Mouse (Mus musculus) MEL (cell line): ENCODE measurements around the gene 1700001P01Rik. TPM values are rescaled to one million over a fixed set of nuclear protein-coding genes. Genes with fewer than 3 reads are reported as not detected.

Experiments
- DNase-seq: peaks from one replicate; pipeline ENCODE4 v3.0.0; 2011; ENCODE audit warnings: low read depth, low spot score
- H3K27ac ChIP-seq: 2 replicates; pipeline ENCODE4 v1.5.1; 2012; ENCODE audit warnings: low read depth, mild to moderate bottlenecking, control low read depth, low read length, moderate library complexity; ENCODE audit not compliant: control insufficient read depth
- H3K27me3 ChIP-seq, 2 experiments: fragments of 150-350 bp in 1 of 2; sonication (generic) in 1 of 2; 2 replicates each; pipeline ENCODE4 v1.6.1; 2012; ENCODE audit warnings: low read length in 2 of 2, mild to moderate bottlenecking in 2 of 2, improper control_type of control experiment in 1 of 2, moderate library complexity in 1 of 2; ENCODE audit not compliant: insufficient read depth in 2 of 2, control insufficient read depth in 1 of 2
- H3K36me3 ChIP-seq, 2 experiments: 2 replicates each; pipeline ENCODE4 v1.6.1; 2012 to 2014; ENCODE audit warnings: low read length in 2 of 2, improper control_type of control experiment in 1 of 2, inconsistent platforms in 1 of 2, mild to moderate bottlenecking in 1 of 2; ENCODE audit not compliant: insufficient read depth in 2 of 2, control insufficient read depth in 1 of 2
- H3K4me1 ChIP-seq, 2 experiments: fragments of 150-350 bp in 1 of 2; sonication (generic) in 1 of 2; 2 replicates each; pipeline ENCODE4 v1.6.1; 2012; ENCODE audit warnings: low read length in 2 of 2, improper control_type of control experiment in 1 of 2, mild to moderate bottlenecking in 1 of 2; ENCODE audit not compliant: insufficient read depth in 2 of 2, control insufficient read depth in 1 of 2
- H3K4me3 ChIP-seq, 2 experiments: fragments of 150-350 bp in 1 of 2; sonication (generic) in 1 of 2; 2 replicates each; pipeline ENCODE4 v1.5.1; 2012; ENCODE audit warnings: low read depth in 2 of 2, low read length in 2 of 2, mild to moderate bottlenecking in 2 of 2, moderate library complexity in 2 of 2, control low read depth in 1 of 2, improper control_type of control experiment in 1 of 2; ENCODE audit not compliant: control insufficient read depth in 1 of 2, insufficient read depth in 1 of 2
- H3K79me2 ChIP-seq: 2 replicates; pipeline ENCODE4 v1.6.1; 2012; ENCODE audit warnings: mild to moderate bottlenecking, low read length, moderate library complexity; ENCODE audit not compliant: control insufficient read depth, poor library complexity, insufficient read depth
- H3K9ac ChIP-seq: 2 replicates; pipeline ENCODE4 v1.6.1; 2012; ENCODE audit warnings: low read depth, mild to moderate bottlenecking, control low read depth, low read length, moderate library complexity; ENCODE audit not compliant: control insufficient read depth, poor library complexity, severe bottlenecking
- H3K9me3 ChIP-seq: fragments of 150-350 bp; sonication (generic); replicated peaks from 2 replicates; pipeline ENCODE4 v1.6.1; 2012; ENCODE audit warnings: mild to moderate bottlenecking, low read length, improper control_type of control experiment, moderate library complexity; ENCODE audit not compliant: insufficient read depth
- BHLHE40 ChIP-seq: IDR thresholded peaks from 2 replicates; pipeline ENCODE4 v1.6.1; 2012; ENCODE audit warnings: low read depth, mild to moderate bottlenecking, inconsistent platforms, low read length, improper control_type of control experiment, borderline replicate concordance
- CHD1 ChIP-seq: IDR thresholded peaks from 2 replicates; pipeline ENCODE4 v1.6.1; 2012; ENCODE audit warnings: low read depth, mild to moderate bottlenecking, inconsistent platforms, low read length, improper control_type of control experiment
- CTCF ChIP-seq, 3 experiments: IDR thresholded peaks in 2 of 3; conservative IDR thresholded peaks in 1 of 3; 2 replicates each; pipeline ENCODE4 v1.5.1; 2011 to 2012; ENCODE audit warnings: low read length in 3 of 3, low read depth in 2 of 3, mild to moderate bottlenecking in 2 of 3, improper control_type of control experiment in 1 of 3, inconsistent platforms in 1 of 3, mixed read lengths in 1 of 3, moderate library complexity in 1 of 3; ENCODE audit not compliant: control insufficient read depth in 1 of 3, insufficient read depth in 1 of 3, poor library complexity in 1 of 3, severe bottlenecking in 1 of 3
- E2F4 ChIP-seq: IDR thresholded peaks from 2 replicates; pipeline ENCODE4 v1.6.1; 2011; ENCODE audit warnings: low read depth, low read length, improper control_type of control experiment, borderline replicate concordance
- ELF1 ChIP-seq: IDR thresholded peaks from 2 replicates; pipeline ENCODE4 v1.6.1; 2014; ENCODE audit warnings: low read depth, mild to moderate bottlenecking, inconsistent platforms, low read length, improper control_type of control experiment, moderate library complexity
- EP300 ChIP-seq, 2 experiments: IDR thresholded peaks; 2 replicates each; pipeline ENCODE4 v1.6.1; 2011; ENCODE audit warnings: improper control_type of control experiment in 2 of 2, low read length in 2 of 2, low read depth in 1 of 2, mild to moderate bottlenecking in 1 of 2
- GATA1 ChIP-seq: IDR thresholded peaks from 2 replicates; pipeline ENCODE4 v1.6.1; 2011; ENCODE audit warnings: low read depth, low read length, improper control_type of control experiment
- HCFC1 ChIP-seq: IDR thresholded peaks from 2 replicates; pipeline ENCODE4 v1.6.1; 2012; ENCODE audit warnings: low read depth, mild to moderate bottlenecking, inconsistent platforms, low read length, improper control_type of control experiment, moderate library complexity
- KAT2A ChIP-seq: conservative IDR thresholded peaks from 2 replicates; pipeline ENCODE4 v1.6.1; 2012; ENCODE audit warnings: low read depth, low read length, improper control_type of control experiment, inconsistent platforms
- MAFK ChIP-seq: IDR thresholded peaks from 2 replicates; pipeline ENCODE4 v1.6.1; 2011; ENCODE audit warnings: low read depth, mild to moderate bottlenecking, low read length, improper control_type of control experiment, borderline replicate concordance
- MAX ChIP-seq: IDR thresholded peaks from 2 replicates; pipeline ENCODE4 v1.6.1; 2011; ENCODE audit warnings: low read length, improper control_type of control experiment
- MAZ ChIP-seq: IDR thresholded peaks from 2 replicates; pipeline ENCODE4 v1.6.1; 2012; ENCODE audit warnings: low read depth, mild to moderate bottlenecking, inconsistent platforms, low read length, improper control_type of control experiment
- MEF2A ChIP-seq: IDR thresholded peaks from 2 replicates; pipeline ENCODE4 v1.6.1; 2014; ENCODE audit warnings: low read depth, mild to moderate bottlenecking, inconsistent platforms, low read length, improper control_type of control experiment; ENCODE audit not compliant: poor library complexity, insufficient replicate concordance, severe bottlenecking; ENCODE audit errors: extremely low read depth
- MYB ChIP-seq: IDR thresholded peaks from 2 replicates; pipeline ENCODE4 v1.6.1; 2011; ENCODE audit warnings: mild to moderate bottlenecking, low read depth, low read length, improper control_type of control experiment
- MYC ChIP-seq: IDR thresholded peaks from 2 replicates; pipeline ENCODE4 v1.6.1; 2011; ENCODE audit warnings: low read depth, mild to moderate bottlenecking, low read length, improper control_type of control experiment, moderate library complexity
- NELFE ChIP-seq: IDR thresholded peaks from 2 replicates; pipeline ENCODE4 v1.6.1; 2011; ENCODE audit warnings: low read depth, low read length, improper control_type of control experiment
- NRF1 ChIP-seq: IDR thresholded peaks from 2 replicates; pipeline ENCODE4 v1.6.1; 2014; ENCODE audit warnings: low read depth, mild to moderate bottlenecking, inconsistent platforms, low read length, improper control_type of control experiment, moderate library complexity; ENCODE audit not compliant: poor library complexity, insufficient read depth, severe bottlenecking
- POLR2AphosphoS2 ChIP-seq: IDR thresholded peaks from 2 replicates; pipeline ENCODE4 v1.6.1; 2011; ENCODE audit warnings: low read length, improper control_type of control experiment
- POLR2AphosphoS5 ChIP-seq: IDR thresholded peaks from 2 replicates; pipeline ENCODE4 v1.6.1; 2012; ENCODE audit warnings: low read depth, borderline replicate concordance, mild to moderate bottlenecking, inconsistent platforms, low read length, moderate library complexity, mixed read lengths
- RAD21 ChIP-seq: IDR thresholded peaks from 2 replicates; pipeline ENCODE4 v1.6.1; 2011; ENCODE audit warnings: mild to moderate bottlenecking, low read depth, low read length, improper control_type of control experiment
- RCOR1 ChIP-seq: IDR thresholded peaks from 2 replicates; pipeline ENCODE4 v1.6.1; 2012; ENCODE audit warnings: low read depth, mild to moderate bottlenecking, inconsistent platforms, low read length, improper control_type of control experiment
- SIN3A ChIP-seq: IDR thresholded peaks from 2 replicates; pipeline ENCODE4 v1.6.1; 2012; ENCODE audit warnings: low read length, improper control_type of control experiment, inconsistent platforms
- SMC3 ChIP-seq: IDR thresholded peaks from 2 replicates; pipeline ENCODE4 v1.6.1; 2011; ENCODE audit warnings: low read depth, low read length, improper control_type of control experiment
- TAL1 ChIP-seq: IDR thresholded peaks from 2 replicates; pipeline ENCODE4 v1.6.1; 2012; ENCODE audit warnings: mild to moderate bottlenecking, inconsistent platforms, low read length, moderate library complexity, mixed read lengths
- TBP ChIP-seq: IDR thresholded peaks from 2 replicates; pipeline ENCODE4 v1.8.0; 2011; ENCODE audit warnings: low read depth, low read length, improper control_type of control experiment
- USF1 ChIP-seq: IDR thresholded peaks from 2 replicates; pipeline ENCODE4 v1.6.1; 2014; ENCODE audit warnings: low read depth, mild to moderate bottlenecking, inconsistent platforms, low read length, improper control_type of control experiment, moderate library complexity
- ZKSCAN1 ChIP-seq: IDR thresholded peaks from 2 replicates; pipeline ENCODE4 v1.6.1; 2012; ENCODE audit warnings: low read depth, mild to moderate bottlenecking, inconsistent platforms, low read length, improper control_type of control experiment, moderate library complexity
- ZMIZ1 ChIP-seq: IDR thresholded peaks from 2 replicates; pipeline ENCODE4 v1.6.1; 2012; ENCODE audit warnings: low read depth, mild to moderate bottlenecking, inconsistent platforms, low read length, improper control_type of control experiment, moderate library complexity
- ZNF384 ChIP-seq: IDR thresholded peaks from 2 replicates; pipeline ENCODE4 v1.6.1; 2012; ENCODE audit warnings: low read depth, mild to moderate bottlenecking, inconsistent platforms, low read length, improper control_type of control experiment
- polyA plus RNA-seq, 2 experiments: library from polyadenylated mRNA; stranded (reverse) in 1 of 2; unstranded in 1 of 2; fragments of >175 nt in 1 of 2; fragments of >200 nt in 1 of 2; gene quantifications; 2 replicates each; pipeline versions ENCODE4 v1.2.1 to v1.2.4; 2012; ENCODE audit warnings: low replicate concordance in 2 of 2, low read depth in 1 of 2; ENCODE audit not compliant: insufficient read length in 2 of 2, insufficient read depth in 1 of 2, missing spikeins in 1 of 2
- total RNA-seq: library from RNA; depleted of rRNA; stranded (reverse); fragments of 300-350 nt; gene quantifications from 2 replicates; pipeline ENCODE4 v1.2.3, GENCODE M21; 2012

The 1700001P01Rik gene
- total and polyA plus RNA-seq, 3 experiments: 0.43 to 0.69 TPM; not detected in 1

DNA sequence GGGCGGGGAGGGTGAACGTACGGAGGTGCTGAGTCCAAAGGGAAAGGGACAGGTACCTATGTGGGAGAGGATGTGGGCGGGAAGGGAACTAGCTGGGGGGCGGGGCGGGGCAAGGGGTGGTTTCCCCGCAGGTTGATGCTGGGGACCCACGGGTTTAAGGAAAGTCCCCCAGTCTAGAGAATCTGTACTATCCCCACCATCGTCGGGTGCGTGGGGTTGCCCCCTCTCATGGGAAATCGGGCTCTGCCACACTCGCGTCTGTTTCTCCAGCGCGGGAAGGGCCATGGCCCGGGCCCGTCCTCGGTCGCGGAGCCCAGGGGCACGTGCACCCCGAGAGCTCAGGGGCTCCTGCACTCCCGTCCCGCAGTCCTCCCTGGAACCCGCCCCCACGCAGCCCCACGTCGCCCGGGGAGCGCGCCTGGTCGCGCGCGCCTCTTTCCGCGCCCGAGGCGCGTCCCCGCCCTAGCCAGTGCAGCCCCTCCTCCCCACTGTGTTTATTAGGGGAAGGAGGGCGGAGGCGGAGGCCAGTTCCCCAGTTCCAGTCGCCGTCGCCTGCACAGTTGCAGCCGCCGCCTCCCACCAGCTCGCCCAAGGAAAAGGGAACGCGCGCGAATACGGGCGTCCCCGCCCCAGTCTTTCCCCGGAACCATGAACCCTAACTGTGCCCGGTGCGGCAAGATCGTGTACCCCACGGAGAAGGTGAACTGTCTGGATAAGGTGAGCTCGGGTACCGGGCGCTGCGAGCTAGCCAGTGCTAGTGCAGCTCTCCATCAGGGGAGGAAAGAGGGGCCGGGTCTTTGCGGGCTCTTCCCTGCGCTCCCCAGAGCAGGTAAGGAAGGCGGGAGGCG lies 23.7 kb upstream of the 1700001P01Rik start (continued):
- peak; percentile 81; the same call in 1 of the 2 replicates for TF ChIP-seq BHLHE40
- no peak for TF ChIP-seq SMC3
- TF ChIP-seq CHD1: no peak; the same call in 1 of the 2 replicates
- no peak; the same call in 1 of the 2 replicates for TF ChIP-seq E2F4
- TF ChIP-seq RAD21: no peak
- TF ChIP-seq POLR2AphosphoS5: no peak
- 0 out of 2 replicates have a peak, but pooled peaks have one; percentile 8 for TF ChIP-seq MYC
- TF ChIP-seq KAT2A: no peak
- peak; percentile 84 for TF ChIP-seq NELFE
- no peak for TF ChIP-seq POLR2AphosphoS2
- TF ChIP-seq MAX: peak; percentile 75
- no peak for TF ChIP-seq USF1
- peak; percentile 93 for TF ChIP-seq MAZ
- TF ChIP-seq EP300 (IDR thresholded peaks at IDR 0.05; ENCODE audit: low read depth in 1 of 2, low read length in 2 of 2): no peak; a peak in 2 of 4 replicates
- TF ChIP-seq ZKSCAN1: no peak
- no peak; the same call in 1 of the 2 replicates for TF ChIP-seq RCOR1
- TF ChIP-seq ELF1: no peak; the same call in 1 of the 2 replicates
- TF ChIP-seq NRF1: 0 out of 2 replicates have a peak, but pooled peaks have one; percentile 31
- TF ChIP-seq HCFC1: peak; percentile 67; the same call in 1 of the 2 replicates
- peak; percentile 80 for TF ChIP-seq SIN3A
- TF ChIP-seq, all 39 proteins: peak for 13

DNA sequence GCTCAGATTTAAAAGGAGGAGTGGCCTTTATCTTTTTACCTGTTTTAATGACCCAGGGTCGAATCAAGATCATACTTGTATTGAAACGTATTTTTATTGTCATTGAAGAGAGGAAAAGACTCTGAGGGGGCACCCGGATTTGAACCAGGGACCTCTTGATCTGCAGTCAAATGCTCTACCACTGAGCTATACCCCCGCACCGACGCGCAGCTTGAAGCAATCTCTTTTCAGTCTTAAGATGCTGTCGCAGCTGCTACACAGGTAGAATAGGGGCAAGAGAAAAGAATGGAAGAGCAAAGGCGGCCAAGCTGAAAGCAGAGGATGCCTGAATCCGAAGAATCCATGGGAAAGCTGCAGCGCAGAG lies 23.0 kb upstream of the 1700001P01Rik start, which contains the start of gene Lasp1:
TSS of gene Lasp1 (plus strand) at position 219 of the 364 bp plus-strand sequence.
- H3K4me3 ChIP-seq: peak within 1 kb of the TSS; percentile 86 to 93
- H3K4me1 ChIP-seq: peaks cover 0 to 15% of the 10 kb centered on the region in 2 experiments; a peak in 2 of 4 replicates
- peak; percentile 94 for DNase-seq
- H3K27me3 ChIP-seq: no peaks in the 10 kb centered on the region
- H3K36me3 ChIP-seq: peaks cover 0 to 7% of the 10 kb centered on the region in 2 experiments; a peak in 2 of 4 replicates
- peaks cover 13% of the 10 kb centered on the region; the same call in 1 of the 2 replicates for H3K79me2 ChIP-seq
- H3K9ac ChIP-seq: peak within 1 kb of the TSS; percentile 82
- no peaks in the 10 kb centered on the region for H3K9me3 ChIP-seq
- H3K27ac ChIP-seq: peak within 1 kb of the TSS; percentile 87
- TF ChIP-seq MYC (no peak), TBP (peak; percentile 100), MYB (no peak), ZKSCAN1 (no peak), RCOR1 (no peak; the same call in 1 of the 2 replicates), GATA1 (peak; percentile 48; the same call in 1 of the 2 replicates), E2F4 (no peak), TAL1 (no peak), MAFK (peak; percentile 98), MAX (no peak), SMC3 (no peak), POLR2AphosphoS2 (no peak), BHLHE40 (no peak), SIN3A (peak; percentile 19), RAD21 (no peak), EP300 (IDR thresholded peaks at IDR 0.05; ENCODE audit: low read depth in 1 of 2, low read length in 2 of 2) (no peak), ZMIZ1 (no peak), ZNF384 (no peak), CTCF (IDR thresholded peaks at IDR 0.05 in 2 of 3, conservative IDR thresholded peaks at IDR 0.05 in 1 of 3; ENCODE audit: control insufficient read depth in 1 of 3, insufficient read depth in 1 of 3, low read depth in 2 of 3, low read length in 3 of 3, poor library complexity in 1 of 3, severe bottlenecking in 1 of 3) (no peak), ELF1 (peak; percentile 69), MAZ (peak; percentile 55; the same call in 1 of the 2 replicates), MEF2A (no peak), HCFC1 (0 out of 2 replicates have a peak, but pooled peaks have one; percentile 5)
